Mouse (Mus musculus) fibroblast of lung, adult 2 months (primary cell): ENCODE measurements around the gene OR5BS1P.
"Not testable (repeated sequence)": the region's sequence is repeated elsewhere in the genome, so short reads cannot be mapped to it uniquely, and the experiment has no call there.

Experiments used
- DNase-seq: peaks from one replicate; pipeline ENCODE4 v3.0.0-alpha.2; 2011; ENCODE audit warnings: low read depth

The OR5BS1P gene

DNA sequence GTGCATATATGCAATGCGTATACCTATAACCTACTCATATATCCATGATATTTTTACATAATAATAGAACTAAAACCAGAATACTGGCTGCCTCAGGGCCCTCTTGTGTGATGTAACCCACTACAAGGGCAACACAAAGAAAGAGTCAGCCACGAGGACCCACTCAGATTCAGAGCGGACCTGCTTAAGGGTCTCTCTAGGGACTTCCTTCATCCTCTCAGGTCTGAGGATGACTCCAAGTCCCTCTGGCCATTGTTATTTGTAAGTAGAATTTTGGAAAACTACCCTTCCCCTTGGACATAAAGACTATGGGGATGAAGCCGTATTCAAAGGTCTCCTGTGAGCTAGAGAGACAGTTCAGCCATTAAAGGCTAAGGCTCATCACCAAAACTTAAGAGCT is at the start of gene OR5BS1P:
Gene OR5BS1P, plus strand, starts transcription at position 301 of the 400 bp plus-strand sequence.
- no peak for DNase-seq

DNA sequence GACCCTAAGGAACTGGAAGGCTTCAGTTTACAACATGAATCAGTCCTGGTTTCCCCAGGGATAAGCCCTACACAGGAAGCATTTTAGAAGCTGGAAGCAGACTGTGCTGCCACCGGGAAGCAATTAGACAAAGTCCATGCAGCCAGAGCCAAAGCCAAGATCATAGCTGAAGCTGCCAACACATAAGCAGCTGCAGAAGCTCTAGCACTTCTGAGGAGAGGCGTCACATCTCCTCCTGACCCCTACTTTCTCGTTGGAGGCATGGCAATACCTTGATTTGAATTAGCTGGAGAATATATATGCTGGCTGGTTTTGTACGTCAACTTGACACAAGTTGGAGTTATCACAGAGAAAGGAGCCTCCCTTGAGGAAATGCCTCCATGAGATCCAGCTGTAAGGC is 48.8 kb upstream of the OR5BS1P start:
- no peak for DNase-seq

DNA sequence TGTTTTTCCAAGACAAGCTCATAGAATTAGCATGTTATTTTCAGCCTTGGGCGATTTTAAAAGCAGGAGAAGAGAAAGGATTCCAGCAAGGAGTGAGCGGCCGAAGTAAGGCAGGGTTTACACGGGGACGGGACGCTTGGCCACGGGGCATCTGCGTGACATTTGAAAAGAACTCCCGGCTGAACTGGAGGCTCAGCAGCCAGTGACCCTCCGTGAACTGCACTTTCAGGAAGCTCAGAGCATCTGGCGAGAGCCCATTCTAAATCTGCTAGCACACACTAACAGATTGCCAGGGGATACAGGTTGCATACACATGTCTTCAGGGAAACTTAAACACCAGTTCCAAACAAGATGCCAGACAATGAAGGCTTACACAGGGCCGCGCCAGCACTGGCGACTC is 45.4 kb upstream of the OR5BS1P start:
- no peak for DNase-seq

DNA sequence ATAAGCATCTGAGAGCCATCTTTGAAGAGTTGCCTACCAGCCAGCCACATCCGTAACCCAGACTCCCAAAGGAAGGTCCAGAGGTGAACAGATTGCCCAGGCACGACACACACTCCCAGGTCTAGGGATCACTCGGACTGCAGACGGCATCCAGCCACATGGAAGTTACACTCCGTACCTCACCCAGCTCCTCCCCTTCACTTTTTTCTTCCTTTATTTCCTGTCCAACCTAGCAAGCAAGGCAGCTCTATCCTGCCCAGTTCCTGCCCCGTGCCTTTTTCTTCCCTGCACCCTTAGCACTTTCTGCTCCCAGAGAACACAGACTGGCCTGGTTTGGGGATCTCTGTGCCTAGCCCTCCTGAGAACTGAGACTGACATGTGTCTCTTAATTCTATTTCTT is 44.9 kb upstream of the OR5BS1P start:
- no peak for DNase-seq

GRCm38 (mm10) chr15:98425188-98425587 is 44.5 kb upstream of the OR5BS1P start:
- DNase-seq: no peak

- DNase-seq: not testable (repeated sequence)
Observed at GRCm38 (mm10) chr15:98430925-98431324, 38.8 kb upstream of the OR5BS1P start, which contains the start of gene Olfr282. TSS of gene Olfr282 (plus strand) at chr15:98431225.

GRCm38 (mm10) chr15:98444561-98444960 is 25.1 kb upstream of the OR5BS1P start:
- no peak for DNase-seq

- no peak for DNase-seq
Observed at GRCm38 (mm10) chr15:98448521-98448920, 21.2 kb upstream of the OR5BS1P start.

- DNase-seq: no peak
Observed at GRCm38 (mm10) chr15:98452288-98452687, 17.4 kb upstream of the OR5BS1P start, which contains the start of gene Olfr281. TSS of gene Olfr281 (plus strand) at chr15:98452588.

- no peak for DNase-seq
Observed at GRCm38 (mm10) chr15:98471539-98471938, 1.8 kb downstream of the OR5BS1P start.

- no peak for DNase-seq
Observed at GRCm38 (mm10) chr15:98474958-98475357, 5.3 kb downstream of the OR5BS1P start.

- DNase-seq: no peak
Observed at GRCm38 (mm10) chr15:98475382-98475781, 5.7 kb downstream of the OR5BS1P start.

DNA sequence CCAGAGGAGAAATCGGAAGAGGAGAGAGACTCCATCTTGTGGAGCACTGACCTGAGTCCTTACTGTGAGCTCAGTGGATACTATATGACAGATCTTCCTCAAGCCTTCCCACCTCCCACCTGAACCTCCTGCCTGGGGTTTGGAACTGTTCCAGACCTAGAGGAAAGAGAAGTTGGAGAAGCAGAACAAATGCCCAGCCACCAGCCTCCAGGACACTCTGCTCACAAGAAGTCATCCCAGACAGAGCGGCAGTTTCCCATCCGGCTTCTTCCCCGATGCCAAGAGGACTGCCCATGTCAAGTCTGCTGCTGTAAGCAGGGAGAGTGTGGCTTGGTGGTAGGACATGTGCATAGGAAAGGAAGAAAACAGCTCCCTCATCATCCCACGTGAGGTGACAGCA is 6.6 kb downstream of the OR5BS1P start:
- no peak for DNase-seq

DNA sequence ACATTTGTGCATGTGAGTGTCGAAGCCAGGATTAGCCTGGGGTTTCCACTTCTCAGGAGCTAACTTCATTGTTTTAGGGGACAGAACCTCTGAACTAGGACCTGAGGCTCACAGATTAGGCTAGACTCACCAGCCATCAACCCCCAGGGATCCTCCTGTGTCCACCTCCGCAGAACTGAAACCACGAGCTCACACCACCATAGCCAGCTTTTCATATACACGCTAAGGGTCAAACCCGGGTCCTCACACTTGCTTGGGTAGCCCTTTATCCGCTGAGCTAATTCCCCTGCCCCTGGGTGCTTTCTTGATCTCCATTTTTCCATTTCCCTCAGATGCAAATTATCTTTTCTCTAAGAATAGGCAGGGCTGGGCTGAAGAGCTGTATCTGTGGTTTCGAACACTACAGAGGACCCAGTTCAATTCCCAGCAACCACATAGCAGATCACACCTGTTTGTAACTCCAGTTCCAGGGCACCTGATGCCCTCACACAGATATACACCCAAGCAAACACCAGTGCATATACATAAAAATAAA is 9.9 kb downstream of the OR5BS1P start:
- no peak for DNase-seq

DNA sequence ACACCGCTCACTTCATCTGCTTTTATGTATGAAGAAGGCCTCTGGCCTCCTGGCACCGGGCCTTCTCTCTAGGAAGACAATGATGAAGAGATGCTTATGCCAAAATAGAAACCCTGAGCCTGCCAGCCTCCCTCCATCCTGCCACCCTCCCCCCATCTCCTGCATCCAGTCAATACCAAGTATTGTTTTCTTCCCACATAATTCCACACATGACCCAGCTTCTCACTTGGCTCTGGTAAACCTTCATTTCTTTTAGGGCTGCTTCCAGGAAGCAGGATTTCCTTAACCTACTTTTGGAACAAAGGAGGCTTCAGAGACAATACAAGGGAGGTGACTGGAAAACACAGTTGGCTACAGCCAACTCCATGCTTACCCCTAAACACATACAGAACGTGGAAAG is 13.0 kb downstream of the OR5BS1P start, which contains the start of gene Lalba:
Gene Lalba, minus strand, starts transcription at position 21 of the 400 bp plus-strand sequence.
- no peak for DNase-seq

GRCm38 (mm10) chr15:98483907-98484886 is 14.5 kb downstream of the OR5BS1P start:
- no peak for DNase-seq

DNA sequence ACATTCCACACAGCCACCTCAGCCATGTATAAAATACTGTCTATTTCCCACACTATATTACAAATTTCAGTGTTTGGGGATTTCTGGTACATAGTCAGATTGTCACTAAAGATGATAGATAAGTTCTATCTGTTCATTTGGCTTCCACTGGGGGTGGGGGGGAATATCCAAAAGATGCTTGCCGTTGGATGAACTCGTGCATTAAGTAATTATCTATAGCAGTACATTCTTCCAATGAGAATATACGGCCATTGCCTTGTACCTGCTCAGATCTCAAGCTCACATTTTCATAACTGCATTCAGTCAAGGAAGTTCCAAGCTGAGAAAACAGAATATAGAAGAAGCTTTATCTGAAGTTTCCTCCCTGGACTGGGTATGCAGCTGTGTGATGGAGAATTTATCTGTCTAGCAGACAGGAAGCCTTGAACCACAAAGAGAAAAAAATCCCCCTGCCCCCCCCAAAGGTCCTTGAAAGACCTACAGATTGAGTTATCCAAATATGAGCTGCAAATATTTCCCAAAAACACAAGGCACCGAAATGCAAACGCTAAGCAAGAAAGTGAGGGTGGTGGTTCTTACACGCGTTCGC is 16.8 kb downstream of the OR5BS1P start:
- DNase-seq: no peak

- no peak for DNase-seq
Observed at GRCm38 (mm10) chr15:98491332-98491731, 21.6 kb downstream of the OR5BS1P start.

DNA sequence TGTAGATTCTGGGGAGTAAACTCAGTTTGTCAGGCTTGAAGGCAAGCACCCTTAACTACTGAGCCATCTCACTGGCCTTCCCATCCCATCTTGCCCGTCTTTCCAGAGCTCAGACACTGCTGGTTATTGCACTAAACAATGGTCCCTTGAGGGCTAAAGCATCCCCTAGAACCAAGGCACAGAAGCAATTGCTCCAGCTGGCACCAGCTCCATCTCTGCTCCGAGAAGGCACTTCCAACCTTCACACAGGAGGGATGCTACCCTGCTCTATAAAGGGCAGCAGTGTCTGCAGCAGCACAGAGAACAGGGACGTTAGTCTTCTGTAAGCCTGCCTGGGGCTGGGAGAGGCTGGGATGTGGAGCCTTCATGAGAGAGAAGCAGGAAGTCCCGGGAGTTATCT is 22.4 kb downstream of the OR5BS1P start, which contains the start of gene Olfr279:
Gene Olfr279, plus strand, starts transcription at position 301 of the 400 bp plus-strand sequence.
- DNase-seq: no peak

DNA sequence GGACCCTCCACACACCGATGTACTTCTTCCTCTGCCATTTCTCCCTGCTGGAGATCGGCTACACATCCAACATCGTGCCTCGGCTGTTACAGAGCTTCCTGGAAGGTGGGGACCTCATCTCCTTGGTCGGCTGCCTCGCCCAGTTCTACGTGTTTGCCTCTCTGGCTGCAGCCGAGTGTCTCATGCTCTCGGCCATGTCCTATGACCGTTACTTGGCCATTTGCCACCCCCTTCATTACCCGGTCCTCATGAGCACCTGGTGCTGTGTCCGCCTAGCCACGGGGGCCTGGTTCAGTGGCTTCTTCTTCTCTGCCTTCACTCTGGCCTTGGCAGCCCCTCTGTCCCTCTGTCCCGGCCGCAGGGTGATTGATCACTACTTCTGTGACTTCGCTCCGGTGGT is 27.9 kb downstream of the OR5BS1P start:
- DNase-seq: no peak

DNA sequence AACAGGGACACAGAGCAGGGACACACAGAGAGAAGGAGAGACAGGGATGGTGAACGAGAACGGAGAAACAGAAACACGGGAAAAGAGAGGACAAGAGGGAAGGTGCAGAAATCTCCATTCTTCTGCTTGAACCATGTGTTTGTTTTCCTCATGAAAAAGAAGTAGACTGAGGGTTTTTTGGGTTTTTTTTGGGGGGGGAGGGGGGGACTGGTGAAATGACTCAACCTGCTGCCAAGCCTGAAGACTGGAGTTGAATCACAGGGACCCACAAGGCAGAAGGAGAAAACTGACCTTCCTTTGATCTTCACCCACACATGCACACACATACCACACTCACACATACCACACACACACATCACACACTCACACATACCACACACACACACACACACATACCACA is 33.6 kb downstream of the OR5BS1P start:
- DNase-seq: no peak

- DNase-seq: no peak
Observed at GRCm38 (mm10) chr15:98504514-98504913, 34.8 kb downstream of the OR5BS1P start.
